Mouse (Mus musculus) heart, postnatal 0 days (tissue): ENCODE data around the gene Snx30.

Experiments
- CTCF ChIP-seq: IDR thresholded peaks from 2 replicates; pipeline ENCODE4 v1.5.1; 2016; ENCODE audit warnings: antibody characterized with exemption, control low read depth, low read depth
- EP300 ChIP-seq: IDR thresholded peaks from 2 replicates; pipeline ENCODE4 v1.6.1; 2016; ENCODE audit warnings: antibody characterized with exemption, low read depth

GRCm38 (mm10) chr4:59826381-59826780 is 20.7 kb downstream of the Snx30 start:
- TF ChIP-seq CTCF (no peak), EP300 (no peak)
